Mouse (Mus musculus) yolk sac, embryonic 10.5 days (tissue): ENCODE data around the gene Rgs13.
"Not testable (repeated sequence)": the region's sequence is repeated elsewhere in the genome, so short reads cannot be mapped to it uniquely, and the experiment has no call there.

Experiments
- DNase-seq: peaks from one replicate; pipeline ENCODE4 v3.0.0-alpha.2; 2017; ENCODE audit warnings: low spot score

Rgs13 gene

GRCm38 (mm10) chr1:144152184-144152525, 25.0 kb downstream of the Rgs13 start:
- no peak for DNase-seq

- DNase-seq, result no peak
Measured at GRCm38 (mm10) chr1:144151401-144152183, 25.6 kb downstream of the Rgs13 start.

DNA sequence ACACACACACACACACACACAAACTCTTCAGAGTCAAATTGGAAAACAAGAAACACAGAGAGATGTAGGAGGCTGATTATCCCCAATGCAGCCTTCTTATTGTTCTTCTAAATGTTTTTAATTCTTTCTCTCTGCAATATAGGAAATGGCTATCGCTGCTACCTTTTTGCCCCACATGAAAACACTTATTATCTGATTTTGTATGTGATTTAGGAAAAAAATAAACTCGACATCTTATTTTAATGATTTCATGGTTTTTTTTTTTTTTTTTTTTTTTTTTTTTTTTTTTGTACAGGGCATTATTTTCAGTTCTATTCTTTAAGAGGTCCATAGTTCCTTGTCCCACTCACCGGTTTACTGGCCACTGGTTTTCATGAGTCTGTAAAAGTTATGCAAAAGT, 27.2 kb downstream of the Rgs13 start:
- no peak for DNase-seq

DNA sequence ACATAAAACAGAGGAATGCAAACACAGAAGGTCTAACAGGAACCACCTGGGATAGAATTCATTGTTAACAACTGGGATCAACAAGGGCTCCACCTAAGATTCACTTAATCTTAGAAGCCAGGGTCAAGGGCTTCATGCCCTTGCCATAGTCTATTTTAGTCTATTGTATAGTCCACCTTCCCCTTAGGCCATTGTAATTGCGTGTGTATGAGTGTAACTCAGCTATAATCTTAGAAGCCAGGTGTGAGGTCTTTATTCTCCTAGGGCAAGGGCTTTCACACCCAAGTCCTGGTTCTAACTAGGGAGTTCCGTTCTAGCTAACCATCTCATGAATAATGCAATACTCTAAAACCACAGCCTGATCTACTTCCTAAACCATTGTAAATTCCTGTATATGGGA, 35.8 kb downstream of the Rgs13 start:
- DNase-seq, result not testable (repeated sequence)

GRCm38 (mm10) chr1:144139847-144140246, 37.3 kb downstream of the Rgs13 start:
- DNase-seq, result no peak

GRCm38 (mm10) chr1:144127965-144128364, 49.2 kb downstream of the Rgs13 start:
- DNase-seq, result no peak

DNA sequence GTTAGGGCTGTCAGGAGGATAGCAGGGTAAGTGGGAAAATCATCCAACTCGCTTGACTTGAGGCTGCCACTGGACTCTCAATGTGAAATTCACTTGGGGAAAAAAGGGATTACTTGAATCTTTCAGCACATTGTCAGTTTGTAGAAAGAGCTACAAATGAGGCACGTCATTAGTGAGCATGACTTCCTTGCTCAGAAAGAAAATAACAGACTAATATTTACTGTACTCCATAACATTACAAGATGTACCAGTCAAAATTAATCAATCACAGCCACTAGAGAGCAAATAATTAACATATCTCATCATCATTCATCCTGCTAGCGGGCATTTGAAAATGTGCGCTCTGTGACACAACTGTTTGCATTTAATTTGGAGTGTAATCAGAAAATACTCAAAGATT, 57.1 kb downstream of the Rgs13 start:
- DNase-seq, result no peak

- no peak for DNase-seq
Measured at GRCm38 (mm10) chr1:144119456-144119855, 57.7 kb downstream of the Rgs13 start.

DNA sequence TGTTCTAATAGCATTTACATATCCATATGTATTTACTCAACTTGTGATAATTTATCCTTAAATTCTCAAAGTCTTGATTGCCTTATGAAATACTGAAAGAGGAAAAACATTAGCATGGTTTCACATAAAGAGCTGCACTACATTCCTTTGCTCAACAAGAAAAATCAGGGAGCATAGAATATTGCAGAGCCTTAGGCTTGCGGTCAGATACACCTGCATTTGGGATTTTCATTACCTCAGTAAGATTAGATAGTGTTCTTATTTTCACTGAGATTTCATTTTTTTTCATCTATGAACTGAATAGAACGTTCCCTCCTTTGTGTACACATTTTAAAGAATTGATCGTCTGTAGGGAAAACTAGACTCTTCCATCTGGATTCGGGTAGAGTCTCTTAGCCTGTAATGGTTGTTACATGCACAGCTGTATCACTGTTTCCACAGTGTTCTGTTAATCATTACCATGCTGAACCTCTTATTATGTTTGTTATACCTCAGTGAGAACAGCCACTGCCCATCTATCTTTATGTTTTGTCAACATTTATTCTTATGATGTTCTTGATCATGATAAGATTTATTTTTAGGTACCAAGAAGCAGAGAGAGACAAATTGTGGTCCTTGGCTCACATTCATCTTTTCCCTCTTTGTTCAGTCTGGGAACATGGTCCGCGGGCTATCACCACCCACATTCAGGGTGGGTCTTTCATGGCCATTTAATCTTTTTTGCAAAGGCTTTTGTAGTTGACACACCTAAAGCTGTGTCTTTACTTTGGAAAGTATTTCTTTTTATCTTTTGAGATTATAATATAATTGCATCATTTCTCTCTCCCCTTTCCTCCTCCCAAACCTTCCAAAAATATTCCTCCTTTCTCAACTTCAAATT, 61.1 kb downstream of the Rgs13 start:
- DNase-seq, result no peak

DNA sequence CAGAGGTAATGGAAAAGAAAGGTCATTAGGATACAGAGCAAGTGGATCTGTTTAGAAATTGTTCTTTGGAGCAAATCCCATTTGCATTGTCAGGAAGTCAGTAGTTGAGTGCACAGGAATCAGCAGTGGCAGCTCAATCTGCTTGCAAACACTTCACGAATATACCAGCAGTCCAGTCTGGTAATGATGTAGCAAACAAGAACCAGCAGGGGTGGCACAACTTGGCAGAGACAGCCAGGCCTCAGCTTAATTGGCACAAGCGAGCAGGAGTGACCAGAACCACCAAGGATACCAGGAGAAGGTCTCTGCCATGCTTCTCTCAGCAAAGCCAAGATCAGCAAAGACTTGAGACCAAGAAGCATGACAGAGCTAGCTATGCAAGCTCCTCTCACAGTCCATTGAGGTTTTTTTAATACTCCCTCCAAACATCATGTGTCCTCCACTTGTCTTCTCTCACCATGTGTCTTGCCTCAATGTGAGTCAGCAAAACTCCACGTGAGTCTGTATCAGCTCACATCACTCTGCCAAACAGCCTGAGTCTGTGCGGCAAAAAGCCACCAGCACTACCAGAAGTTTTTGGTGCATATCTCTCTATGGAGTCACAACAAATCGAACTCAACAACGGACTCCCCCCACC, 63.6 kb downstream of the Rgs13 start:
- DNase-seq, result no peak

DNA sequence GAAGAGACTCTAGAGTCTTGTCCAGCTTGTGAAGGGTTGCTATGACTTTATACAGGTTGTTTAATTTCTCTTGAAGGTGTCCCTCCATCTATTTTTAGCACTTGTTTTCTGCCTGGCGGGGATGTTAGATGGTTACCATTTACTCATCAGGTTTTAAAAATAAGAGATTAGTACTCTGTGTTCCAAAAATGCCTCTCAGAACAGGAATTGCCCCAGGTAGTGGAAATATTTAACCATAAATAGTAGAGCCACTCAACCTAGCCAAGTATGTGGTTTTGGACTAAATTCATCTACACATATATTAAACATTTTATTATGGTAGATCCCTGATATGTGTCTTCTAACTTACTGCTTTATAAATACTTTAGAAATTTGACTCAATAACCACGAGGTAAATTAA, 64.2 kb downstream of the Rgs13 start:
- DNase-seq, result no peak

DNA sequence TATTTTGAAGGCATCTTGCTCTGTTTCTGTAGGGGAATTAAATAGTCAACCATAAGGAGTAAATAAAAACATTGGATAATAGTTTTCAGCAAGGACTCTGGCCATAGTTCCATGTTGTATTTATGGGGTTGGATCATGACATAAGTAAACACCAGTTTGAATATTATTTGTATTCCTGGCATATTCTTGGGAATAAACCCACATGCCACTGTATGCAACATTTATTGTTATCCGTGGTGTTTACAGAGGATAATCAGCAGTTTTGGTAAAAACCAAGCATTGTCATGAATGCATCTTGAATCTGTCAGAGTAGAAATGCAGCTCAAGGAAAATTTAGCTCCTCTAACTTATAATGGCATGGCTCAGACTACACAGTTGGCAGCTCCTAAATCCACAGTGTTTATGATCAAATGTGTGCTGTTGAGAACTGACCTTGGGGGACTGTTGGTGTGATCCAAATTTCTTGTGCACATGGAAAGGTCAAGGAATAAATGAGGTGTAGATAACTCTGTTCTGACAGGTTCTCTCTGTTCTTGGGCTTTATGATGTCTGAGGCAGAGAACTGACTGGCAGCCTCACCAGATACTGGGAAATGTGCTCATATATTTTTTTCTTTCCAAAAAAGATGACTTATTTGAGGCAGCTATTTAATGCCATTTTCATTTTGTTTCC, 78.4 kb downstream of the Rgs13 start:
- DNase-seq, result no peak

DNA sequence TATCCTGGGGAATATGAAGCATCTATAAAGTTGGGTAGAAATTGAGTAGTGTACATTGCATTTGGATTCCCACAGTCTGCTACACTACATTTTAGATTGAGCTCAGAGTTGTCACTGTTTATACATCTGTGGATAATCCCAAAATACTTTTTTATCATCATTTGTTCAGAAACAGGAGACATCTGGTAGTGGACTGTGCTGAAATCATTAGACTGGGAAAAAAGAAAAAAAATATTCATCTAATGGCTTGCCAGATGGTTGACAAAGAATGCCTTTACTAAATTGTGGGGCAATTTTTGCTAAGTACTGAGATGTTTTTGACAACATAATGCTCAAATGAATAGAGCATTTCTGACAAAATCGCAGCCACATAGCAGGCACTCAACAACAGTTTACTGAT, 86.8 kb downstream of the Rgs13 start:
- DNase-seq, result no peak
